Mouse (Mus musculus): Measurements from ENCODE around the gene 4933428M09Rik.

DNA sequence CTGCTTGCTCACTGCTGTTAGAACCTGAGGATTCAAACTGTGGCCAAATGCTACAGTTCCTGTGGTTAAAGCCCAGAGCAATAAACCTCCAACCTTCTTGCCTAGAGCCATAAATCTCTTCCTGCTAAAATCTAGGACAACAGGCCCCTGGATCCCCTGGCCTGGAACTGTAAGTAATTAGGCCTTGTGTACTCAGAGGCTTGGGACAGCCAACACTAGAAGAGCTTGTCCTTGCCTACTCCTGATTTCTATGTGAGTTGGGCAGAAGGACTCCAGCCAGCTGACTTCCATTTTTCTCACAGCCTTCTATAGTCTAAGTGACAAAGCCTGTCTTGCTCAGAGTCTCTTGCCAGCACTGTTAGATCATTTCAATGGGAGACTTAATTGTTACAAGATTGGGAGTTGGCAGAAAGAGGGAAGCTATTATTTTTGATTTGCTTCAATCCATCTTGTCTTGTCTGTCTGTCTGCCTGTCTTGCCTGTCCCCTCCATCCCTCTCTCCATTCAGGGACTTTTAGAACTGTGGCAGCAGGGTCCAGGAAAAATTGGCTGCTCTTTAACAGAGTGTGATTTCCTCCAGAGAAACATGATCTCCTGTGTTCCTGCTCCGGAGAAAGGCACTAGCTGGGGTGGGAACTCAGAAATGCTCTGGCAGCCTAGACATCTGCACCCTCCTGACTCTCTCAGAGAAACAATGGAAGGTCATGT lies 15.7 kb downstream of the 4933428M09Rik start:
- TF ChIP-seq CTCF (IDR thresholded peaks at IDR 0.05; ENCODE audit: insufficient read depth, low read length) (no peak), POLR2A (IDR thresholded peaks at IDR 0.05; ENCODE audit: borderline replicate concordance, extremely low read depth, low read depth, low read length) (no peak)

Data from lung, adult 2 months (tissue).